Mouse (Mus musculus) bone marrow, adult 2 months (tissue): ENCODE data around the gene Edc3.

Experiments
- CTCF ChIP-seq: fragments of 200-500 bp; IDR thresholded peaks from 2 replicates; pipeline ENCODE4 v1.5.1; 2011; ENCODE audit warnings: low read length, control low read depth; ENCODE audit not compliant: control insufficient read depth, insufficient read depth
- POLR2A ChIP-seq: fragments of 200-500 bp; IDR thresholded peaks from 2 replicates; pipeline ENCODE4 v1.6.1; 2011; ENCODE audit warnings: low read depth, mild to moderate bottlenecking, control low read depth, low read length, borderline replicate concordance; ENCODE audit not compliant: control insufficient read depth

- TF ChIP-seq CTCF (no peak), POLR2A (no peak)
Observed at GRCm38 (mm10) chr9:57724701-57725100, 16.4 kb downstream of the Edc3 start.
